Mouse (Mus musculus): ENCODE data around the gene Rptor.

DNA sequence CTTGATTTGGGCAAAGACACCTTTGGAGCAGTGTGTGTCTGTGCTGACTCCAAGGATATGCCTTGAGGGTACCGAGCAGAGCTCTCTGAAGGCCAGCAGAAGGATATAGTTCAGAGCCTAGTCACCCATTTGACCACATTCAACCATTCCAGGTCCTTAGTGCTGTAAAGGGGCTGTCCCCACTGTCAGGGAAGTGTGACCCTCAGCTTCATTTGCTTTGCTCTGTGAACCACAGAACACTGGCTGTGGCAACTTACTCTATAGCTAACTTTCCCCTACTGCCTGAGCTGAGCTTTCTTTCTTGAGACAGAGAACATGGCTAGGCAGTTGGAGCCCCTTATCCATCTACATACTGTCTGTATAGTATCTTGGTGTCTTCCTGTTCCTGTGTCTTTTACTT lies 175.2 kb downstream of the Rptor start:
- TF ChIP-seq CTCF (IDR thresholded peaks at IDR 0.05; ENCODE audit: low read depth): no peak
- no peak for TF ChIP-seq EP300 (IDR thresholded peaks at IDR 0.05; ENCODE audit: low read depth)
